Mouse (Mus musculus) limb, embryonic 15.5 days (tissue): ENCODE results near the gene Mecom. TPM values are rescaled to one million over a fixed set of nuclear protein-coding genes. Genes with fewer than 3 reads are reported as not detected.

Source experiments
- ATAC-seq: fragments of 200-750 bp; cut with Nextera tagmentation; 2 replicates; pipeline ENCODE4 v1.8.0; 2017; ENCODE audit warnings: low read depth, moderate TSS enrichment; ENCODE audit not compliant: insufficient number of reproducible peaks, low FRiP score, low TSS enrichment
- H3K27ac ChIP-seq: fragments of 300-500 bp; sonication (generic); 2 replicates; pipeline ENCODE4 v1.5.1; 2015; ENCODE audit warnings: moderate library complexity, mild to moderate bottlenecking, inconsistent platforms
- H3K27me3 ChIP-seq: fragments of 300-500 bp; sonication (generic); 2 replicates; pipeline ENCODE4 v1.6.1; 2015; ENCODE audit warnings: inconsistent platforms
- H3K36me3 ChIP-seq: fragments of 300-500 bp; sonication (generic); 2 replicates; pipeline ENCODE4 v1.6.1; 2015; ENCODE audit warnings: inconsistent platforms
- H3K4me1 ChIP-seq: fragments of 300-500 bp; sonication (generic); 2 replicates; pipeline ENCODE4 v1.6.1; 2015; ENCODE audit warnings: inconsistent platforms
- H3K4me2 ChIP-seq: fragments of 300-500 bp; sonication (generic); 2 replicates; pipeline ENCODE4 v1.6.1; 2015; ENCODE audit warnings: mild to moderate bottlenecking, inconsistent platforms
- H3K4me3 ChIP-seq: fragments of 300-500 bp; sonication (generic); 2 replicates; pipeline ENCODE4 v1.5.1; 2015; ENCODE audit warnings: mild to moderate bottlenecking, inconsistent platforms
- H3K9ac ChIP-seq: fragments of 300-500 bp; sonication (generic); 2 replicates; pipeline ENCODE4 v1.6.1; 2015; ENCODE audit warnings: inconsistent platforms
- H3K9me3 ChIP-seq: fragments of 300-500 bp; sonication (generic); 2 replicates; pipeline ENCODE4 v1.6.1; 2016; ENCODE audit warnings: inconsistent platforms
- WGBS: fragments of 180-500 bp; shearing (Covaris S2); methylation state at CpG from one replicate; pipeline ENCODE4 v1.1.7; 2015; 5-methylcytosine and 5-hydroxymethylcytosine counted together
- polyA plus RNA-seq: library from polyadenylated mRNA; unstranded; fragments of >200 nt; fragmentation: Nextera tagmentation; extraction: Ambion mirVana; gene quantifications from 2 replicates; pipeline ENCODE4 v1.2.1, GENCODE M21; 2015

The Mecom gene
- polyA plus RNA-seq, 1 experiment from 2014 or later = 38.4 TPM

GRCm38 (mm10) chr3:29903596-29904308, 644.1 kb downstream of the Mecom start:
- WGBS = 61% methylated on average over 11 of the region's 11 CpGs
- no peak overlapping the region for H3K9ac ChIP-seq
- ATAC-seq = no peak
- H3K27ac ChIP-seq = no peak overlapping the region
- H3K36me3 ChIP-seq = no peaks in the 10 kb centered on the region
- no peaks in the 10 kb centered on the region for H3K9me3 ChIP-seq
- H3K4me1 ChIP-seq = no peaks in the 10 kb centered on the region
- no peak overlapping the region for H3K4me3 ChIP-seq
- H3K4me2 ChIP-seq = no peak overlapping the region
- H3K27me3 ChIP-seq = no peaks in the 10 kb centered on the region

Other genes starting within 250 kb of the Mecom start
- gene Actrt3, start 51.9 kb upstream of the Mecom start, polyA plus RNA-seq = not detected in 2 replicates
- gene Mynn, start 54.1 kb upstream of the Mecom start, polyA plus RNA-seq = 30.4 and 31.5 TPM in 2 replicates
- not detected in 2 replicates for gene Lrriq4, start 96.5 kb upstream of the Mecom start, polyA plus RNA-seq
- 0.42 and 0.89 TPM in 2 replicates for gene Lrrc34, start 99.9 kb upstream of the Mecom start, polyA plus RNA-seq
- 0.10 and 0.30 TPM in 2 replicates for gene Lrrc31, start 151.8 kb upstream of the Mecom start, polyA plus RNA-seq
- gene Samd7, start 198.3 kb upstream of the Mecom start, polyA plus RNA-seq = 0.05 TPM in 1 of 2 replicates, not detected in the other
- gene Sec62, start 244.9 kb upstream of the Mecom start, polyA plus RNA-seq = 86.5 and 102 TPM in 2 replicates